Mouse (Mus musculus) CH12.LX (cell line): ENCODE measurements around the gene Rsph14.

Source experiments
- CHD1 ChIP-seq: IDR thresholded peaks from 2 replicates; pipeline ENCODE4 v1.6.1; 2012; ENCODE audit warnings: low read depth, low read length, improper control_type of control experiment, inconsistent platforms
- CTCF ChIP-seq, 2 experiments: IDR thresholded peaks in 1 of 2; conservative IDR thresholded peaks in 1 of 2; 2 replicates each; pipeline ENCODE4 v1.5.1; 2011 to 2012; ENCODE audit warnings: low read depth in 2 of 2, low read length in 2 of 2, improper control_type of control experiment in 1 of 2, inconsistent platforms in 1 of 2, mild to moderate bottlenecking in 1 of 2, moderate library complexity in 1 of 2
- EP300 ChIP-seq: IDR thresholded peaks from 2 replicates; pipeline ENCODE4 v1.6.1; 2011; ENCODE audit warnings: low read length, improper control_type of control experiment
- HCFC1 ChIP-seq: IDR thresholded peaks from 2 replicates; pipeline ENCODE4 v1.6.1; 2012; ENCODE audit warnings: low read depth, mild to moderate bottlenecking, inconsistent platforms, low read length, improper control_type of control experiment
- JUN ChIP-seq: IDR thresholded peaks from 2 replicates; pipeline ENCODE4 v1.6.1; 2011; ENCODE audit warnings: low read depth, mild to moderate bottlenecking, low read length, improper control_type of control experiment, moderate library complexity; ENCODE audit not compliant: insufficient read depth
- JUND ChIP-seq: conservative IDR thresholded peaks from 2 replicates; pipeline ENCODE4 v1.6.1; 2011; ENCODE audit warnings: low read depth, low read length, improper control_type of control experiment
- MAX ChIP-seq: IDR thresholded peaks from 2 replicates; pipeline ENCODE4 v1.6.1; 2011; ENCODE audit warnings: low read length, improper control_type of control experiment
- NRF1 ChIP-seq: IDR thresholded peaks from 2 replicates; pipeline ENCODE4 v1.6.1; 2014; ENCODE audit warnings: low read depth, mild to moderate bottlenecking, inconsistent platforms, low read length, improper control_type of control experiment, moderate library complexity
- PAX5 ChIP-seq: IDR thresholded peaks from 2 replicates; pipeline ENCODE4 v1.6.1; 2012; ENCODE audit warnings: low read length, inconsistent platforms, mixed read lengths
- POLR2A ChIP-seq: IDR thresholded peaks from 2 replicates; pipeline ENCODE4 v1.6.1; 2011; ENCODE audit warnings: low read depth, mild to moderate bottlenecking, improper control_type of control experiment, low read length

DNA sequence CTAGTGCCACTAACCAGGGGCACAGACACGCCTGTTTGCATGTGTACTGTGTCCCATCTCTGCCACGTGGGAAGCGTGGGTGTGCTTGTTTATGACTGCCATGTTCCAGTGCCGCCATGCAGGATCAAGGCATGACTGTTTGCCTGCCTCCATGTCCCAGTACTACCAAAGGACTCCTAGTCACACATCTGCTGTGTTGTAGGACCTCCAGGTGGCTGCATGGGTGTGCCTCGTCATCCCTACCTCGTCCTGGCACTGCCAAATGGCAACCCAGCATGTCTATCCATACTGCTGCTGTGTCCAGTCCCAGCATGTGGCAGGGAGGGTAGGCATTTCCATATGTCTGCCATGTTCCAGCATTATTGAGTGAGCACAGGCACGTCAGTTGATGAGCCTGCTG, 104.1 kb downstream of the Rsph14 start:
- TF ChIP-seq MAX (no peak), POLR2A (no peak), EP300 (no peak), CTCF (conservative IDR thresholded peaks at IDR 0.05 in 1 of 2, IDR thresholded peaks at IDR 0.05 in 1 of 2; ENCODE audit: low read depth in 2 of 2, low read length in 2 of 2) (no peak), JUN (no peak), JUND (no peak), PAX5 (no peak), NRF1 (no peak), HCFC1 (no peak), CHD1 (no peak)
